29 mouse cellular contexts compared by ENCODE assay signal in genomic region chr11:120993586-120993985, GRCm38 (mm10). TPM values are rescaled to one million over a fixed set of nuclear protein-coding genes. Genes with fewer than 3 reads are reported as not detected.
DNase-seq lines count a peak whose midpoint lies in the region; ATAC-seq lines count a peak whose summit lies in the region.
"Had no signal": no experiment of that assay in that cellular context is flagged by ENCODE, and none has a peak within 500 bp of the region (broad histone marks: within the 10 kb centered on the region; RNA-seq: fewer than 3 reads in every experiment).

No protein-coding gene starts in this region.

- no peak overlapping the region for H3K4me3 ChIP-seq in hindbrain, embryonic 14.5 days (replicated peaks; ENCODE audit: low read length)
- H3K4me3 ChIP-seq in hindbrain, embryonic 13.5 days = no peak overlapping the region
- H3K4me3 ChIP-seq: erythroblast, embryonic 14.5 days; heart, adult 2 months; limb, embryonic 12.5 days; neural tube, embryonic 13.5 days had no signal

- DNase-seq in cerebellum, postnatal 10 days = peak; percentile 36 to 38
- DNase-seq in hindbrain, embryonic 14.5 days (ENCODE audit: low spot score) = peak; percentile 38
- DNase-seq in left cerebral cortex, postnatal 4 days = peak; percentile 37
- DNase-seq in left cerebral cortex, postnatal 36 days (ENCODE audit: low spot score in 2 of 2) = no peak
- DNase-seq in right cerebral cortex, postnatal 4 days = peak; percentile 23
- DNase-seq in right cerebral cortex, postnatal 14 days = no peak
- DNase-seq: adrenal gland, adult 8-10 months; cerebellum, adult 11 months; cerebellum, adult 9-10 months; heart, adult 2 months; heart, postnatal 14 days; kidney, adult 18-20 months; layer of hippocampus, adult 9-11 months; lung, adult 18-20 months; thymus, postnatal 14 days had no signal

- H3K9ac ChIP-seq in hindbrain, embryonic 14.5 days = no peak overlapping the region
- H3K9ac ChIP-seq in hindbrain, embryonic 13.5 days = no peak overlapping the region
- H3K9ac ChIP-seq: limb, embryonic 12.5 days; neural tube, embryonic 13.5 days had no signal

- no peaks in the 10 kb centered on the region for H3K36me3 ChIP-seq in hindbrain, embryonic 14.5 days (replicated peaks; ENCODE audit: control insufficient read depth, insufficient read depth)
- H3K36me3 ChIP-seq in hindbrain, embryonic 13.5 days = 0 out of 2 replicates have a peak, but pooled peaks cover 4% of the 10 kb centered on the region
- H3K36me3 ChIP-seq: neural tube, embryonic 13.5 days had no signal

- H3K27me3 ChIP-seq in hindbrain, embryonic 14.5 days (ENCODE audit: control insufficient read depth, insufficient read depth, low read length) = no peaks in the 10 kb centered on the region
- no peaks in the 10 kb centered on the region for H3K27me3 ChIP-seq in hindbrain, embryonic 13.5 days
- H3K27me3 ChIP-seq: limb, embryonic 12.5 days; neural tube, embryonic 13.5 days had no signal

- intact Hi-C loops in left cerebral cortex, postnatal 4 days (cut with DNase I) = no loop called here
- intact Hi-C loops in left cerebral cortex, postnatal 36 days (cut with DNase I) = no loop called here

- H3K9me3 ChIP-seq in hindbrain, embryonic 14.5 days (ENCODE audit: control insufficient read depth, low read length) = no peaks in the 10 kb centered on the region
- no peaks in the 10 kb centered on the region for H3K9me3 ChIP-seq in hindbrain, embryonic 13.5 days
- H3K9me3 ChIP-seq: G1E; limb, embryonic 12.5 days; neural tube, embryonic 13.5 days had no signal

- no peak overlapping the region for H3K4me2 ChIP-seq in hindbrain, embryonic 14.5 days (replicated peaks)
- H3K4me2 ChIP-seq in hindbrain, embryonic 13.5 days = no peak overlapping the region
- H3K4me2 ChIP-seq: limb, embryonic 12.5 days; liver, embryonic 11.5 days; neural tube, embryonic 13.5 days had no signal

- H3K4me1 ChIP-seq in hindbrain, embryonic 14.5 days (replicated peaks; ENCODE audit: control insufficient read depth, insufficient read depth, low read length) = peaks cover 32% of the 10 kb centered on the region
- peaks cover 38% of the 10 kb centered on the region for H3K4me1 ChIP-seq in hindbrain, embryonic 13.5 days (replicated peaks)

- ATAC-seq in cerebellum, adult (ENCODE audit: insufficient number of reproducible peaks, low FRiP score, low TSS enrichment) = no peak
- no peak for ATAC-seq in hindbrain, embryonic 14.5 days (ENCODE audit: low FRiP score)
- ATAC-seq in hindbrain, embryonic 13.5 days (ENCODE audit: low FRiP score) = no peak
- ATAC-seq: lung, postnatal 0 days had no signal

- WGBS in hindbrain, embryonic 14.5 days = 52% methylated on average over 5 of the region's 5 CpGs
- WGBS in hindbrain, embryonic 13.5 days = 70% methylated on average over 5 of the region's 5 CpGs

- H3K27ac ChIP-seq in hindbrain, embryonic 14.5 days = no peak overlapping the region
- H3K27ac ChIP-seq in hindbrain, embryonic 13.5 days = no peak overlapping the region
- H3K27ac ChIP-seq: heart, adult 2 months; limb, embryonic 12.5 days; neural tube, embryonic 13.5 days had no signal

RNA-seq across cellular contexts. Expression of gene Csnk1d, which starts 2.5 kb away (rescaled TPM):
- polyA plus RNA-seq in hindbrain, embryonic 14.5 days (2014; fragmentation: Nextera tagmentation; extraction: Ambion mirVana) = 73.3 and 77.4 TPM in 2 replicates
- polyA plus RNA-seq in hindbrain, embryonic 13.5 days (2015; fragmentation: Nextera tagmentation; extraction: Ambion mirVana) = 147 and 148 TPM in 2 replicates
- total RNA-seq in left cerebral cortex, postnatal 4 days (2021) = 100 to 1,000 TPM; 137 to 141 TPM
- 100 to 1,000 TPM; 113 to 115 TPM for total RNA-seq in left cerebral cortex, postnatal 36 days (2021)

RNA-seq across cellular contexts. Expression of gene Slc16a3, which starts 45.3 kb away (rescaled TPM):
- polyA plus RNA-seq in hindbrain, embryonic 14.5 days (2014; fragmentation: Nextera tagmentation; extraction: Ambion mirVana) = 4.2 and 4.4 TPM in 2 replicates
- 11.7 and 14.9 TPM in 2 replicates for polyA plus RNA-seq in hindbrain, embryonic 13.5 days (2015; fragmentation: Nextera tagmentation; extraction: Ambion mirVana)
- 1 to 10 TPM; 1.4 to 3.6 TPM for total RNA-seq in left cerebral cortex, postnatal 4 days (2021)
- 1 to 10 TPM; 3.5 to 5.5 TPM for total RNA-seq in left cerebral cortex, postnatal 36 days (2021)

RNA-seq across cellular contexts. Expression of gene Cd7, which starts 45.6 kb away (rescaled TPM):
- polyA plus RNA-seq in hindbrain, embryonic 14.5 days (2014; fragmentation: Nextera tagmentation; extraction: Ambion mirVana) = 0.24 TPM in 1 of 2 replicates, not detected in the other
- polyA plus RNA-seq in hindbrain, embryonic 13.5 days (2015; fragmentation: Nextera tagmentation; extraction: Ambion mirVana) = not detected in 2 replicates
- not detected for total RNA-seq in left cerebral cortex, postnatal 4 days (2021)
- 1 to 10 TPM; 2.1 TPM for total RNA-seq in left cerebral cortex, postnatal 36 days (2021)
- total RNA-seq: G1E; gastrocnemius, adult 18-20 months; gastrocnemius, postnatal 4 days; left cerebral cortex, postnatal 10 days had no signal
- polyA plus RNA-seq: erythroblast, embryonic 14.5 days; forebrain, embryonic 11.5 days; G1E; heart, embryonic 14.5 days; hindbrain, embryonic 11.5 days; limb, embryonic 12.5 days had no signal

Comparison
In these comparisons a context has a peak if more than half of its experiments do, and no peak if none do; other contexts are left out.
1. DNase-seq: peak in cerebellum, postnatal 10 days (2 of 2), hindbrain, embryonic 14.5 days (single experiment), left cerebral cortex, postnatal 4 days (single experiment) and right cerebral cortex, postnatal 4 days (single experiment); none in left cerebral cortex, postnatal 36 days (0 of 2) and right cerebral cortex, postnatal 14 days (single experiment).